Mouse (Mus musculus) bone marrow, adult 2 months (tissue): ENCODE data around the gene Rai14. TPM values are rescaled to one million over a fixed set of nuclear protein-coding genes. Genes with fewer than 3 reads are reported as not detected.

Experiments used
- H3K27ac ChIP-seq: fragments of 200-500 bp; 2 replicates; pipeline ENCODE4 v1.5.1; 2012; ENCODE audit warnings: low read depth, mild to moderate bottlenecking, control low read depth, inconsistent platforms, low read length; ENCODE audit not compliant: control insufficient read depth, poor library complexity, insufficient read depth
- H3K4me1 ChIP-seq: fragments of 200-500 bp; 2 replicates; pipeline ENCODE4 v1.6.1; 2011; ENCODE audit warnings: low read length; ENCODE audit not compliant: control insufficient read depth, insufficient read depth
- H3K4me3 ChIP-seq: fragments of 200-500 bp; replicated peaks from 2 replicates; pipeline ENCODE3; 2011; ENCODE audit warnings: mild to moderate bottlenecking, low read depth, low read length, control low read depth; ENCODE audit not compliant: control insufficient read depth
- CTCF ChIP-seq: fragments of 200-500 bp; IDR thresholded peaks from 2 replicates; pipeline ENCODE4 v1.5.1; 2011; ENCODE audit warnings: low read length, control low read depth; ENCODE audit not compliant: control insufficient read depth, insufficient read depth
- POLR2A ChIP-seq: fragments of 200-500 bp; IDR thresholded peaks from 2 replicates; pipeline ENCODE4 v1.6.1; 2011; ENCODE audit warnings: low read depth, mild to moderate bottlenecking, control low read depth, low read length, borderline replicate concordance; ENCODE audit not compliant: control insufficient read depth
- WGBS: fragments of 180-500 bp; shearing (Covaris S2); methylation state at CpG from one replicate; pipeline ENCODE4 v1.1.7; 2018; 5-methylcytosine and 5-hydroxymethylcytosine counted together
- polyA plus RNA-seq: library from polyadenylated mRNA; stranded (reverse); fragments of >200 nt; gene quantifications from 2 replicates; pipeline ENCODE4 v1.2.4, GENCODE M21; 2011; ENCODE audit warnings: low replicate concordance; ENCODE audit not compliant: missing spikeins, insufficient read depth, insufficient read length

Rai14 gene
- polyA plus RNA-seq, 1 experiment: 11.1 TPM

- no peak for TF ChIP-seq CTCF
- no peak for TF ChIP-seq POLR2A
- WGBS: 85% methylated on average over 2 of the region's 2 CpGs
- H3K4me1 ChIP-seq: no peaks in the 10 kb centered on the region; the same call in 1 of the 2 replicates
- H3K27ac ChIP-seq: no peak overlapping the region
- no peak overlapping the region for H3K4me3 ChIP-seq
These were observed 55.6 kb downstream of the Rai14 start for GRCm38 (mm10) chr15:10658803-10659202.

GRCm38 (mm10) chr15:10656146-10656545 lies 58.3 kb downstream of the Rai14 start:
- TF ChIP-seq CTCF (no peak), POLR2A (no peak)
- H3K27ac ChIP-seq: no peak overlapping the region
- no peaks in the 10 kb centered on the region for H3K4me1 ChIP-seq
- H3K4me3 ChIP-seq: no peak overlapping the region
- 80% methylated on average over 5 of the region's 5 CpGs for WGBS

- Histone ChIP-seq H3K4me1 (no peaks in the 10 kb centered on the region), H3K27ac (no peak overlapping the region), H3K4me3 (no peak overlapping the region)
- 74% methylated on average over 8 of the region's 8 CpGs for WGBS
- TF ChIP-seq CTCF (no peak), POLR2A (no peak)
These were observed 59.1 kb downstream of the Rai14 start for GRCm38 (mm10) chr15:10655151-10655905.

GRCm38 (mm10) chr15:10654696-10655095 lies 59.7 kb downstream of the Rai14 start:
- TF ChIP-seq CTCF (no peak), POLR2A (no peak)
- Histone ChIP-seq H3K4me1 (no peaks in the 10 kb centered on the region), H3K27ac (no peak overlapping the region), H3K4me3 (no peak overlapping the region)
- 77% methylated on average over 1 of the region's 1 CpGs for WGBS

GRCm38 (mm10) chr15:10652931-10653475 lies 61.4 kb downstream of the Rai14 start:
- TF ChIP-seq POLR2A (no peak), CTCF (no peak)
- 79% methylated on average over 2 of the region's 2 CpGs for WGBS
- no peak overlapping the region for H3K27ac ChIP-seq
- no peaks in the 10 kb centered on the region for H3K4me1 ChIP-seq
- no peak overlapping the region for H3K4me3 ChIP-seq

- 72% methylated on average over 6 of the region's 6 CpGs for WGBS
- no peak for TF ChIP-seq POLR2A
- no peak for TF ChIP-seq CTCF
These were observed 65.9 kb downstream of the Rai14 start for GRCm38 (mm10) chr15:10648372-10649109.

GRCm38 (mm10) chr15:10646297-10646696 lies 68.1 kb downstream of the Rai14 start:
- WGBS: 80% methylated on average over 5 of the region's 5 CpGs
- no peak for TF ChIP-seq POLR2A
- TF ChIP-seq CTCF: no peak

More at GRCm38 (mm10) chr15:10648372-10649109, 65.9 kb downstream of the Rai14 start:
- H3K27ac ChIP-seq: no peak overlapping the region
- H3K4me1 ChIP-seq: no peaks in the 10 kb centered on the region
- no peak overlapping the region for H3K4me3 ChIP-seq

GRCm38 (mm10) chr15:10645101-10645500 lies 69.3 kb downstream of the Rai14 start:
- H3K4me3 ChIP-seq: no peak overlapping the region
- TF ChIP-seq POLR2A (no peak), CTCF (no peak)
- 78% methylated on average over 8 of the region's 8 CpGs for WGBS
- H3K4me1 ChIP-seq: no peaks in the 10 kb centered on the region
- H3K27ac ChIP-seq: no peak overlapping the region

More at GRCm38 (mm10) chr15:10646297-10646696, 68.1 kb downstream of the Rai14 start:
- H3K27ac ChIP-seq: no peak overlapping the region
- no peaks in the 10 kb centered on the region for H3K4me1 ChIP-seq
- H3K4me3 ChIP-seq: no peak overlapping the region
